Mouse (Mus musculus) hindbrain, embryonic 14.5 days (tissue): ENCODE measurements around the gene Atrip. TPM values are rescaled to one million over a fixed set of nuclear protein-coding genes. Genes with fewer than 3 reads are reported as not detected.
A peak's percentile ranks its signal among the peaks of the same experiment; 100 is the strongest.

ENCODE experiments used
- ATAC-seq: fragments of 200-750 bp; cut with Nextera tagmentation; 2 replicates; pipeline ENCODE4 v1.8.0; 2017; ENCODE audit warnings: moderate number of reproducible peaks, mild to moderate bottlenecking, moderate TSS enrichment, moderate library complexity; ENCODE audit not compliant: low FRiP score
- DNase-seq: peaks from one replicate; pipeline ENCODE4 v3.0.0-alpha.2; 2015; ENCODE audit warnings: low spot score
- H3K27ac ChIP-seq: fragments of 300-500 bp; sonication (generic); 2 replicates; pipeline ENCODE4 v1.5.1; 2014; ENCODE audit warnings: mild to moderate bottlenecking, moderate library complexity
- H3K27me3 ChIP-seq: fragments of 300-500 bp; sonication (generic); 2 replicates; pipeline ENCODE4 v1.6.1; 2014; ENCODE audit warnings: mild to moderate bottlenecking, low read length, mixed read lengths; ENCODE audit not compliant: control insufficient read depth, insufficient read depth
- H3K36me3 ChIP-seq: fragments of 300-500 bp; sonication (generic); replicated peaks from 2 replicates; pipeline ENCODE4 v1.6.1; 2014; ENCODE audit not compliant: control insufficient read depth, insufficient read depth
- H3K4me1 ChIP-seq: fragments of 300-500 bp; sonication (generic); replicated peaks from 2 replicates; pipeline ENCODE4 v1.6.1; 2014; ENCODE audit warnings: antibody characterized with exemption, low read length, mixed read lengths; ENCODE audit not compliant: control insufficient read depth, insufficient read depth
- H3K4me2 ChIP-seq: fragments of 300-500 bp; sonication (generic); replicated peaks from 2 replicates; pipeline ENCODE4 v1.6.1; 2014; ENCODE audit warnings: mild to moderate bottlenecking, moderate library complexity
- H3K4me3 ChIP-seq: fragments of 300-500 bp; sonication (generic); replicated peaks from 2 replicates; pipeline ENCODE4 v1.5.1; 2014; ENCODE audit warnings: mild to moderate bottlenecking, low read length
- H3K9ac ChIP-seq: fragments of 300-500 bp; sonication (generic); 2 replicates; pipeline ENCODE4 v1.6.1; 2014
- H3K9me3 ChIP-seq: fragments of 300-500 bp; sonication (generic); 2 replicates; pipeline ENCODE4 v1.6.1; 2016; ENCODE audit warnings: low read length; ENCODE audit not compliant: control insufficient read depth
- WGBS: fragments of 180-500 bp; shearing (Covaris S2); extraction: QIAGEN DNeasy Blood & Tissue Kit; methylation state at CpG from one replicate; pipeline ENCODE4 v1.1.7; 2014; 5-methylcytosine and 5-hydroxymethylcytosine counted together
- polyA plus RNA-seq: library from polyadenylated mRNA; unstranded; fragments of >200 nt; fragmentation: Nextera tagmentation; extraction: Ambion mirVana; gene quantifications from 2 replicates; pipeline ENCODE4 v1.2.1, GENCODE M21; 2014

Gene Atrip
- polyA plus RNA-seq, 1 experiment from 2014 or later, result 29.8 TPM

DNA sequence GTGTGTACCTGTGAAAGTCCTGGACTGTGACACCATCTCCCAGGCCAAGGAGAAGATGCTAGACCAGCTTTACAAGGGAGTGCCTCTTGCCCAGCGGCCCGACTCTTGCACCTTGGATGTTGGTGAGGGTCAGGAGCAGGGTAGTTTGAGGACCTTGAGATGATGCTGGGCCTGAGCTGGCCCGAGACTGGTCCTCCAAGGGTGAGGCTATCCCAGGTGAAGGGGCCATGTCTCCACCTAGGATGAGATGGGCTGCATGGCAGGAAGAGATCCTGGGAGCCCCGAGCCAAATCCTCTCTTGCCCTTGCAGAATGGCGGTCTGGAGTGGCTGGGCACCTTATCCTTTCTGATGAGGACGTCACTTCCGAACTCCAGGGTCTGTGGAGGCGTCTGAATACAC, 39.4 kb upstream of the Atrip start:
- Histone ChIP-seq H3K4me2 (no peak overlapping the region), H3K36me3 (peaks cover 100% of the 10 kb centered on the region), H3K27me3 (no peaks in the 10 kb centered on the region), H3K4me3 (no peak overlapping the region), H3K9ac (no peak overlapping the region), H3K4me1 (no peaks in the 10 kb centered on the region), H3K27ac (no peak overlapping the region), H3K9me3 (no peaks in the 10 kb centered on the region)
- DNase-seq (no peak), ATAC-seq (no peak)
- WGBS, result 92% methylated on average over 8 of the region's 8 CpGs

GRCm38 (mm10) chr9:109111591-109111990, 37.7 kb upstream of the Atrip start:
- H3K4me3 ChIP-seq, result no peak overlapping the region
- no peaks in the 10 kb centered on the region for H3K27me3 ChIP-seq
- no peaks in the 10 kb centered on the region for H3K9me3 ChIP-seq
- no peak overlapping the region for H3K9ac ChIP-seq
- 94% methylated on average over 9 of the region's 9 CpGs for WGBS
- H3K27ac ChIP-seq, result no peak overlapping the region
- ATAC-seq (no peak), DNase-seq (no peak)
- no peaks in the 10 kb centered on the region for H3K4me1 ChIP-seq
- peaks cover 100% of the 10 kb centered on the region for H3K36me3 ChIP-seq
- H3K4me2 ChIP-seq, result no peak overlapping the region

- DNase-seq, result no peak
- no peak for ATAC-seq
Measured at GRCm38 (mm10) chr9:109111101-109111500, 37.2 kb upstream of the Atrip start.

GRCm38 (mm10) chr9:109110240-109110639, 36.3 kb upstream of the Atrip start:
- ATAC-seq (no peak), DNase-seq (no peak)
- Histone ChIP-seq H3K27me3 (no peaks in the 10 kb centered on the region), H3K36me3 (peaks cover 100% of the 10 kb centered on the region), H3K27ac (no peak overlapping the region), H3K9ac (no peak overlapping the region), H3K4me1 (no peaks in the 10 kb centered on the region), H3K4me2 (no peak overlapping the region), H3K4me3 (no peak overlapping the region), H3K9me3 (no peaks in the 10 kb centered on the region)
- WGBS, result 93% methylated on average over 11 of the region's 11 CpGs

More at GRCm38 (mm10) chr9:109111101-109111500, 37.2 kb upstream of the Atrip start:
- Histone ChIP-seq H3K27me3 (no peaks in the 10 kb centered on the region), H3K9ac (no peak overlapping the region), H3K4me3 (no peak overlapping the region), H3K4me1 (no peaks in the 10 kb centered on the region), H3K9me3 (no peaks in the 10 kb centered on the region), H3K27ac (no peak overlapping the region), H3K36me3 (peaks cover 100% of the 10 kb centered on the region), H3K4me2 (no peak overlapping the region)
- WGBS, result 92% methylated on average over 4 of the region's 4 CpGs

DNA sequence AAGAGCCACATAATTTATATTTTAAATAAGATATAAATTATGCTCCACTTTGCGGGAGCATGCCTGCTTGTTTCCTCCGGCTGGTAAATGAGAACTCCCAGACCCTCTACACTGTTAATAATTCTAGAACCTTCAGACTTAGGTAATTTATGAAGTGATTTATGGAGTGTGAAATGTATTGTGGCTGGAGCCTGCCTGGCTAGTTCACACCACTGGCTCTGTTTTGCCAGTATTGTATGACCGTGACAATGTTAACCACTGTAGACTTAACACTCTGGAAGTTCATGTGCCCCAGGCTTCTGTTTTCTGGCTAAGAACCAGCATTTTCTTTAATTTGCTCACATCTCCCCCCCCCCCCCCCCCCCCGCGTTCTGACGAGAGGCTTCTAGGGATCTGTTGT, 33.4 kb upstream of the Atrip start:
- no peak overlapping the region for H3K4me2 ChIP-seq
- H3K4me3 ChIP-seq, result no peak overlapping the region
- DNase-seq, result no peak
- no peak for ATAC-seq
- H3K9me3 ChIP-seq, result no peaks in the 10 kb centered on the region
- 84% methylated on average over 6 of the region's 6 CpGs for WGBS
- peaks cover 98% of the 10 kb centered on the region for H3K36me3 ChIP-seq
- H3K27me3 ChIP-seq, result no peaks in the 10 kb centered on the region
- H3K4me1 ChIP-seq, result 0 out of 2 replicates have a peak, but pooled peaks cover 5% of the 10 kb centered on the region
- H3K9ac ChIP-seq, result no peak overlapping the region
- no peak overlapping the region for H3K27ac ChIP-seq

DNA sequence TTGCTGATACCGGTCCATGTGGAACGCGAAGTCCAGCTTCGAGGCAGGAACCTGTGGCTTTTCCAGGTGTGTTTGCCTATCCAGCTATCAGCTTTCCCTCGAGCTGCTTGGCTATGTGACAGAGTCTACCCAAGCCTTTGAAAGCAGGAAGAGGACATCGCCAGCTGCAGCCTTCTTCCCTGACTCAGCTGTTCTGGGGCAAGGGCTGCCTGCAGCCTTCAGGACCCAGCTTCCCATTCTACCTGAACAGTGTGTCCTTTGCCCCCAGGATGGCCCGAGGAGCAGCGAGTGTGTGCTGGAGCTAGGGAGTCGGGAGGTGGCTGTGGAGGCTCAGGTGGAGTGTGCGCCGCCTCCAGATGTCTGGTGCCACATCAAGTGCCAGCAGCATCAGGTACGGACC, 31.7 kb upstream of the Atrip start:
- DNase-seq, result no peak
- Histone ChIP-seq H3K27ac (no peak overlapping the region), H3K9ac (no peak overlapping the region), H3K4me3 (no peak overlapping the region), H3K4me1 (0 out of 2 replicates have a peak, but pooled peaks cover 5% of the 10 kb centered on the region), H3K27me3 (no peaks in the 10 kb centered on the region), H3K4me2 (no peak overlapping the region), H3K9me3 (no peaks in the 10 kb centered on the region), H3K36me3 (peaks cover 94% of the 10 kb centered on the region)
- 94% methylated on average over 12 of the region's 12 CpGs for WGBS
- ATAC-seq, result no peak

DNA sequence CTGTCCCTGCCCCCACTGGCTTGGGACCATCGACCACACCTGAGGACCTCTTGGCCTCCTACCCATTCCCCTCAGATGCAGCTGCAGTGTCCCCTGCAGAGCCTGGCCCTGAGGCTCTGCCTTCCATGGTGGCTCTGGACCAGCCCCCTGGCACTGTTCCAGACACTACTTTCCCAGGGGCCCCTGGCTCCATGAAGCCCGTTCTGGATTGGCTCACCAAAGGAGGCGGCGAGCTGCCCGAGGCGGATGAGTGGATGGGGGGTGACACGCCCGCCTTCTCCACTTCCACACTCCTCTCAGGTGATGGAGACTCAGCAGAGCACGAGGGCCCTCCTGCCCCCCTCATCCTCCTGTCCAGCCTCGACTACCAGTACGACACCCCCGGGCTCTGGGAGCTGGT, 31.1 kb upstream of the Atrip start:
- Histone ChIP-seq H3K27ac (no peak overlapping the region), H3K4me2 (no peak overlapping the region; the same call in 1 of the 2 replicates), H3K9ac (no peak overlapping the region), H3K36me3 (peaks cover 94% of the 10 kb centered on the region), H3K9me3 (no peaks in the 10 kb centered on the region), H3K4me1 (0 out of 2 replicates have a peak, but pooled peaks cover 5% of the 10 kb centered on the region), H3K4me3 (no peak overlapping the region), H3K27me3 (no peaks in the 10 kb centered on the region)
- peak; percentile 60 for DNase-seq
- ATAC-seq, result 0 out of 2 replicates have a peak, but pooled peaks have one; percentile 31
- 75% methylated on average over 12 of the region's 12 CpGs for WGBS

- no peak overlapping the region for H3K27ac ChIP-seq
Measured at GRCm38 (mm10) chr9:109104083-109104482, 30.2 kb upstream of the Atrip start.

DNA sequence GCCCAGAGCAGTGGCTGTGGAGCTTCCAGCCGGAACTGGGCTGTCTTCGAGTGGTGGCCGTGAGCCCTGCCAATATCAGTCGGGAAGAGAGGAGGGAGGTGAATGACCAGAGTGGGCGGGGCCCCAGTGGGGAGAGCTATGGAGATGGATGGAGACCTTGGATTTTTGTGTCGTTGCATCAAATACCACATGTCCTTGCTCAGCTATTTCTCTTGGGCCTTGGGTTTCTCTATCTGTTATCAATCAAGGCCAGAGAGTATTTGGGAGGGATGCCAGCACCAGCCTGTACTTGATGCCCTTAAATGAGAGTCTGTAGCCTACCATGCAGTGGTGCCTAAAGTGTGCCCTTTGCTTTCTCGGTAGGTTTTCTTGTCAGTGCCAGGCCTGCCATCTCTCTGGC, 29.3 kb upstream of the Atrip start:
- ATAC-seq (no peak), DNase-seq (no peak)
- Histone ChIP-seq H3K4me3 (no peak overlapping the region), H3K9ac (no peak overlapping the region), H3K27me3 (no peaks in the 10 kb centered on the region), H3K4me2 (no peak overlapping the region), H3K36me3 (peaks cover 81% of the 10 kb centered on the region), H3K4me1 (peaks cover 15% of the 10 kb centered on the region), H3K9me3 (no peaks in the 10 kb centered on the region), H3K27ac (no peak overlapping the region)
- 74% methylated on average over 7 of the region's 7 CpGs for WGBS

More at GRCm38 (mm10) chr9:109104083-109104482, 30.2 kb upstream of the Atrip start:
- no peak overlapping the region for H3K9ac ChIP-seq
- H3K4me3 ChIP-seq, result no peak overlapping the region
- ATAC-seq (no peak), DNase-seq (no peak)
- peaks cover 7% of the 10 kb centered on the region for H3K4me1 ChIP-seq
- peaks cover 90% of the 10 kb centered on the region for H3K36me3 ChIP-seq
- H3K27me3 ChIP-seq, result no peaks in the 10 kb centered on the region
- no peak overlapping the region for H3K4me2 ChIP-seq
- 87% methylated on average over 9 of the region's 9 CpGs for WGBS
- no peaks in the 10 kb centered on the region for H3K9me3 ChIP-seq

DNA sequence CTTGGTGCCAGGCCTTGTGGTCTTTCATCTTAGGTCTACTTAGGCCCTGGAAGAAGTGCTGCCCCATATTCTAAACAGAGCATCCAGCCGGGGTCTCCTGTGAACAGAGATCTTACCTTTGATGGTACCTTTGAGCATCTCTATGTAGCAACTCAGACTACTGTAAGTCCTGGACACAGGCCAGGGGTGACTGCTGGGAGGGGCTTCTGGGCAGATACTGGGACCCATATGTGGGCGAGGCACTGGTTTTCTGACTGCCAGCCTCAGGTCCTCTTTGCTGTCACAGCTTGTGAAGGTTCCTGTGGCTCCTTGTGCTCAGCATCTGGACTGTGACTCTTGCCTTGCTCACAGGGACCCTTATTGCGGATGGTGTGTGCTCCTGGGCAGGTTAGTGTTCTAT, 28.6 kb upstream of the Atrip start:
- WGBS, result 99% methylated on average over 3 of the region's 3 CpGs
- no peak overlapping the region for H3K27ac ChIP-seq
- no peaks in the 10 kb centered on the region for H3K27me3 ChIP-seq
- no peak overlapping the region for H3K4me2 ChIP-seq
- H3K9ac ChIP-seq, result no peak overlapping the region
- H3K9me3 ChIP-seq, result no peaks in the 10 kb centered on the region
- H3K36me3 ChIP-seq, result peaks cover 74% of the 10 kb centered on the region
- no peak for ATAC-seq
- no peak overlapping the region for H3K4me3 ChIP-seq
- peaks cover 22% of the 10 kb centered on the region for H3K4me1 ChIP-seq
- DNase-seq, result no peak
